Mouse (Mus musculus) embryo, embryonic 11 days (tissue): ENCODE measurements at regions not wholly inside any gene's neighbourhood (a gene's known extent, or its start where the extent isn't known, plus 50 kb on each side); places are given as distances from the start of the nearest gene placed in this dataset.
A peak's percentile ranks its signal among the peaks of the same experiment; 100 is the strongest.

Experiments used
- DNase-seq: peaks from one replicate; pipeline ENCODE4 v3.0.0-alpha.2; 2015

- DNase-seq, result no peak
These were observed 726.7 kb downstream of the Gm10283 start for GRCm38 (mm10) chr8:59776327-59776726.

DNA sequence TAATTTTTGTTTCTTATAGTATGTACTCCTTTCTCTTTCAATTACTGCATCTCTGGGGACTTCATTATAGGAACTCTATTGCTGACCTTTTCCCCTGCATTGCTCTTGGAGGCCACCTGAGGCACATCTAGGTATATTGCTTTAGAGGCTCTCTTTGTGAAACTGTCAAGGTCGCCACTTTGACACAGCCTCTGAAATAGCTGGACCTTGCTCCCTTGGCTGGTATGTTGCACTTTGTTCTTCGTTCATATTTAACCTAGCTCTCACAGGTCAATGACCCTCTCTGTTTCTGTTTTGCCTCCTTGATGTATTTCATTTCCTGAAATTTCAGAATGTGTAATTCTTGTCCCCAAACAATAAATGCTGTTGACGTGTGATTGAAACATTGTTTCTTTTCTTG is 734.9 kb downstream of the Gm10283 start:
- DNase-seq, result peak; percentile 11
